Mouse (Mus musculus): ENCODE results near the gene Hormad2. TPM values are rescaled to one million over a fixed set of nuclear protein-coding genes. Genes with fewer than 3 reads are reported as not detected.

Gene Hormad2
- 1.4 and 1.9 TPM in 2 replicates for polyA plus RNA-seq (2014; fragmentation: Nextera tagmentation; extraction: Ambion mirVana)

DNA sequence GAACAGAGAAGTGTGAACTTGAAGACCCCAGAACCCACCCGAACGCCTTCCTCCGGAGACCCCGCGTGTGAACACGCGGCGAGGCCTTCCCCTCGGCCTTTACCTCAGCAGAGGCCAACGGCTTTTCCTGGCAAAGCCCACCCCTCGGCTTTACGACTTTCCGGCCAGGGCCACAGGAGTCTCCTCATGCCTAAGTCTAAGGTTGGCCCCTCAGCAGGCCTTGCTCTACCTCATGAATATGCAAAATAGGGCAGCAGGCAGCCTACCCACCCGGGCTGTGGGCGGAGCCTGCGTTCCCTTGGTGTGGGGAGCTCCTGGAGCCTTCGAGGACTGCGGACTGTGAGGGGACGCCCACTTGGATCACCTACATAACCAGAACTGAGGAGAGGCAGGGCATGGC is at the start of gene Hormad2:
Hormad2 (minus strand) TSS at position 128 of the 400 bp plus-strand sequence.
- Histone ChIP-seq H3K9ac (ENCODE audit: low read depth, low read length) (no peak within 1 kb of the TSS), H3K4me3 (ENCODE audit: low read depth, low read length) (peak within 1 kb of the TSS; percentile 21), H3K27ac (ENCODE audit: low read depth, low read length) (no peak within 1 kb of the TSS), H3K9me3 (ENCODE audit: control insufficient read depth, low read length) (no peaks in the 10 kb centered on the region), H3K4me1 (replicated peaks; ENCODE audit: control insufficient read depth, insufficient read depth, low read length) (no peaks in the 10 kb centered on the region), H3K36me3 (ENCODE audit: control insufficient read depth, insufficient read depth, low read length) (no peaks in the 10 kb centered on the region), H3K27me3 (replicated peaks; ENCODE audit: control insufficient read depth, insufficient read depth, low read length) (no peaks in the 10 kb centered on the region), H3K4me2 (peak within 1 kb of the TSS; percentile 50)
- 43% methylated on average over 19 of the region's 19 CpGs for WGBS
- ATAC-seq (replicated peaks; ENCODE audit: low FRiP score) (peak; percentile 77), DNase-seq (ENCODE audit: low spot score) (no peak)

- no peak for ATAC-seq (replicated peaks; ENCODE audit: low FRiP score)
Observed at GRCm38 (mm10) chr11:4489207-4489606, 48.3 kb upstream of the Hormad2 start.

DNA sequence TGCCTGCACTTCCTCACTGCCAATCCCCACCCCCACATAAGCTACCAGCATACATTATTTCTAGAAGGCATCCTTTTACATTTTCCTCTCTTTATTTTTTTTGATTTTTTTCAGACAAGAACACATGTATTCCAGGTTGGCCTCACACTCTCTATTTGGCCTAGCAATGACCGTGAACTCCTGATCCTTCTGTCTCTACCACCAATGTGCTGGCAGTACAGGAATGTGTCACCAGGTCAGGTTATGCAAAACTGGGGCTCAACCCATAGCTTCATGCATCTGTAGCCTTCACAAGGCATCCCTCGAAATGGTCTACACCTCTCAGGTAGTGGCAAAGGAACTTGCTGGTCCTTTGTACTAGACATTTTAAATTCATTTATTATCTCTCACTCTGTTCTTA is 47.9 kb upstream of the Hormad2 start:
- ATAC-seq (replicated peaks; ENCODE audit: low FRiP score), result no peak
- Histone ChIP-seq H3K27me3 (replicated peaks; ENCODE audit: control insufficient read depth, insufficient read depth, low read length) (no peaks in the 10 kb centered on the region), H3K4me2 (no peak overlapping the region), H3K4me1 (replicated peaks; ENCODE audit: control insufficient read depth, insufficient read depth, low read length) (peaks cover 16% of the 10 kb centered on the region), H3K36me3 (ENCODE audit: control insufficient read depth, insufficient read depth, low read length) (peaks cover 36% of the 10 kb centered on the region), H3K4me3 (ENCODE audit: low read depth, low read length) (no peak overlapping the region), H3K27ac (ENCODE audit: low read depth, low read length) (0 out of 2 replicates have a peak overlapping the region, but pooled peaks have one; percentile 19), H3K9ac (ENCODE audit: low read depth, low read length) (no peak overlapping the region), H3K9me3 (ENCODE audit: control insufficient read depth, low read length) (no peaks in the 10 kb centered on the region)
- WGBS, result 99% methylated on average over 2 of the region's 2 CpGs
- DNase-seq (ENCODE audit: low spot score), result no peak

More at GRCm38 (mm10) chr11:4489207-4489606, 48.3 kb upstream of the Hormad2 start:
- H3K4me2 ChIP-seq, result no peak overlapping the region
- WGBS, result 94% methylated on average over 4 of the region's 4 CpGs
- no peak overlapping the region for H3K27ac ChIP-seq (ENCODE audit: low read depth, low read length)
- no peak overlapping the region for H3K4me3 ChIP-seq (ENCODE audit: low read depth, low read length)
- no peaks in the 10 kb centered on the region for H3K9me3 ChIP-seq (ENCODE audit: control insufficient read depth, low read length)
- no peak overlapping the region for H3K9ac ChIP-seq (ENCODE audit: low read depth, low read length)
- DNase-seq (ENCODE audit: low spot score), result no peak
- peaks cover 36% of the 10 kb centered on the region for H3K36me3 ChIP-seq (ENCODE audit: control insufficient read depth, insufficient read depth, low read length)
- H3K4me1 ChIP-seq (replicated peaks; ENCODE audit: control insufficient read depth, insufficient read depth, low read length), result peaks cover 16% of the 10 kb centered on the region
- no peaks in the 10 kb centered on the region for H3K27me3 ChIP-seq (replicated peaks; ENCODE audit: control insufficient read depth, insufficient read depth, low read length)

DNA sequence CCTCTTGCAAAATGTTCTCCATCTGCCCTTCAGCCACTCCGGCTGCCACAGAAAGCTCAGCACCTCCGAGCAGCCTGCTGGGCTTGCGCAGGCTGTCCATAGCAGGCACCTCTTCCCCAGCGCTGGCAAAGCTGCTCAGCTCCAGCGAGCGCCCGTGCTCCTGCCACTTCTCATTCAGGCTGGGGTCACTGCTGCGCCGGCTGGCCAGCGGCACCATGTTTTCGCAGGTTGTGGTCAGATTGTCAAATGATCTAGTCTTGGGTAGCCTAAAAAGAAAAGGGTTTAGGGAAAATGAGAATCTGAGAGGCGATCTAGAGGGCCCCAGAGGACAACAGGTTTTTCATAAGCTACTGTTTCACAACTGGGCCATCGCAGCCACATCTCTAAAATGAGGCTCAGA is 47.5 kb upstream of the Hormad2 start:
- ATAC-seq (replicated peaks; ENCODE audit: low FRiP score), result no peak
- 94% methylated on average over 13 of the region's 13 CpGs for WGBS
- Histone ChIP-seq H3K9ac (ENCODE audit: low read depth, low read length) (no peak overlapping the region), H3K4me3 (ENCODE audit: low read depth, low read length) (no peak overlapping the region), H3K4me2 (peak overlapping the region; percentile 9; the same call in 1 of the 2 replicates), H3K9me3 (ENCODE audit: control insufficient read depth, low read length) (no peaks in the 10 kb centered on the region), H3K36me3 (ENCODE audit: control insufficient read depth, insufficient read depth, low read length) (peaks cover 33% of the 10 kb centered on the region), H3K4me1 (replicated peaks; ENCODE audit: control insufficient read depth, insufficient read depth, low read length) (peaks cover 16% of the 10 kb centered on the region), H3K27me3 (replicated peaks; ENCODE audit: control insufficient read depth, insufficient read depth, low read length) (no peaks in the 10 kb centered on the region), H3K27ac (ENCODE audit: low read depth, low read length) (peak overlapping the region; percentile 89)
- DNase-seq (ENCODE audit: low spot score), result no peak

DNA sequence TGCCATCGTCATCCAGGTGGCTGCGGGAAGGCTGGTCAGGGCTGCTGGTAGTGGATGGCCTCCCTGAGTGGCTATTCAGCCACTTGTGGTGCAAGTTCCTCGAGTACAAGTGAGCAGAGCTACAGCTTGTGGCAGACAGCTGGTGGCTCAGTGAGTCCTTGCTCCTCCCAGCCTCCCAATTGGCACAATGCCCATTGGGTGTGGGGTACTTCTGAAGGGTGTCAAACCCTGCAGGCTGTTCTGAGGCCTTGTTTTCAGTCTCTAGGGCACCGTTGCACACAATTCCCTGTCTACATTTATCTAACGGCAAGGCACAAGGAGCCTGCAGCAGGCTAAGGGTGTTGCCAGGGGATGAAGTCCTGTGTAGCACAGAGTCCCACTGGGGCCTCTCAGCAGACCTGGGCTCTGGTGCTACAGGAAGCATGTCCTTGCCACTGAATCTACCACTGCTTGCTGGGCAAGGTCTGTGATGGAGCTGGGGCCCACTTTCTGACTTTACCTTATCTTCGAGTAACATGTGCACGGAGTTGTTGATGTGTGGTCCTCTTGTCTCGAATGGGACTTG is 46.6 kb upstream of the Hormad2 start:
- peak; percentile 98 for ATAC-seq (replicated peaks; ENCODE audit: low FRiP score)
- Histone ChIP-seq H3K36me3 (ENCODE audit: control insufficient read depth, insufficient read depth, low read length) (peaks cover 39% of the 10 kb centered on the region), H3K9ac (ENCODE audit: low read depth, low read length) (peak overlapping the region; percentile 30; the same call in 1 of the 2 replicates), H3K27me3 (replicated peaks; ENCODE audit: control insufficient read depth, insufficient read depth, low read length) (no peaks in the 10 kb centered on the region), H3K9me3 (ENCODE audit: control insufficient read depth, low read length) (no peaks in the 10 kb centered on the region), H3K27ac (ENCODE audit: low read depth, low read length) (peak overlapping the region; percentile 89), H3K4me2 (peak overlapping the region; percentile 31; the same call in 1 of the 2 replicates), H3K4me3 (ENCODE audit: low read depth, low read length) (no peak overlapping the region), H3K4me1 (replicated peaks; ENCODE audit: control insufficient read depth, insufficient read depth, low read length) (peaks cover 16% of the 10 kb centered on the region)
- WGBS, result 63% methylated on average over 8 of the region's 8 CpGs
- DNase-seq (ENCODE audit: low spot score), result peak; percentile 43

- peaks cover 16% of the 10 kb centered on the region for H3K4me1 ChIP-seq (replicated peaks; ENCODE audit: control insufficient read depth, insufficient read depth, low read length)
- H3K9ac ChIP-seq (ENCODE audit: low read depth, low read length), result no peak overlapping the region
- peaks cover 31% of the 10 kb centered on the region for H3K36me3 ChIP-seq (ENCODE audit: control insufficient read depth, insufficient read depth, low read length)
- DNase-seq (ENCODE audit: low spot score), result no peak
- no peak overlapping the region for H3K4me2 ChIP-seq
- no peak overlapping the region for H3K4me3 ChIP-seq (ENCODE audit: low read depth, low read length)
- no peak for ATAC-seq (replicated peaks; ENCODE audit: low FRiP score)
- H3K27ac ChIP-seq (ENCODE audit: low read depth, low read length), result no peak overlapping the region
- no peaks in the 10 kb centered on the region for H3K27me3 ChIP-seq (replicated peaks; ENCODE audit: control insufficient read depth, insufficient read depth, low read length)
- WGBS, result 91% methylated on average over 5 of the region's 5 CpGs
- H3K9me3 ChIP-seq (ENCODE audit: control insufficient read depth, low read length), result no peaks in the 10 kb centered on the region
Observed at GRCm38 (mm10) chr11:4484541-4484940, 43.6 kb upstream of the Hormad2 start.

DNA sequence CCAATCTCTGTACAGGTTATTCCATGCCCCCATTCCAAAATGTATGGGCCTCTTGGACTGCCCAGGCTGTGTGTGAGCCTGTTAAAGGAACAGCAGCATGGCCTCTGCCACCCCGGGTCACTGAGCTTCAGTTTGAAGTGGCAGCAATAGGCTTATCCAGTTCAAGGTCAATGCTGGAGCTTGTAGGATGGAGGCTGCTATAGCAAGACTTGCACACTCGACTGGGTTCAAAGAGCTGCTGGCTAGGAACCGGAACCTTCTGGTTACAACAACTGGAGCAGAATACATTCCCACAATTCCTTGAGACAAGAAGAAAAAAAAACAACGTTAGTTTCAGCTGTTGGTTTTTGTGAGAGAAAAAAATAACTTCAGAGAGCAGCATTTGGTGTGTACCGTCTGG is 41.7 kb upstream of the Hormad2 start:
- WGBS, result 92% methylated on average over 5 of the region's 5 CpGs
- no peak overlapping the region for H3K9ac ChIP-seq (ENCODE audit: low read depth, low read length)
- ATAC-seq (replicated peaks; ENCODE audit: low FRiP score) (no peak), DNase-seq (ENCODE audit: low spot score) (no peak)
- peaks cover 23% of the 10 kb centered on the region for H3K36me3 ChIP-seq (ENCODE audit: control insufficient read depth, insufficient read depth, low read length)
- peaks cover 7% of the 10 kb centered on the region for H3K4me1 ChIP-seq (replicated peaks; ENCODE audit: control insufficient read depth, insufficient read depth, low read length)
- no peaks in the 10 kb centered on the region for H3K9me3 ChIP-seq (ENCODE audit: control insufficient read depth, low read length)
- no peak overlapping the region for H3K27ac ChIP-seq (ENCODE audit: low read depth, low read length)
- no peak overlapping the region for H3K4me2 ChIP-seq
- no peaks in the 10 kb centered on the region for H3K27me3 ChIP-seq (replicated peaks; ENCODE audit: control insufficient read depth, insufficient read depth, low read length)
- H3K4me3 ChIP-seq (ENCODE audit: low read depth, low read length), result no peak overlapping the region

- no peaks in the 10 kb centered on the region for H3K9me3 ChIP-seq (ENCODE audit: control insufficient read depth, low read length)
- no peak overlapping the region for H3K9ac ChIP-seq (ENCODE audit: low read depth, low read length)
- no peaks in the 10 kb centered on the region for H3K4me1 ChIP-seq (replicated peaks; ENCODE audit: control insufficient read depth, insufficient read depth, low read length)
- H3K36me3 ChIP-seq (ENCODE audit: control insufficient read depth, insufficient read depth, low read length), result peaks cover 4% of the 10 kb centered on the region
- 86% methylated on average over 4 of the region's 4 CpGs for WGBS
- no peak overlapping the region for H3K27ac ChIP-seq (ENCODE audit: low read depth, low read length)
- ATAC-seq (replicated peaks; ENCODE audit: low FRiP score) (no peak), DNase-seq (ENCODE audit: low spot score) (no peak)
- H3K4me2 ChIP-seq, result no peak overlapping the region
- no peaks in the 10 kb centered on the region for H3K27me3 ChIP-seq (replicated peaks; ENCODE audit: control insufficient read depth, insufficient read depth, low read length)
- H3K4me3 ChIP-seq (ENCODE audit: low read depth, low read length), result no peak overlapping the region
Observed at GRCm38 (mm10) chr11:4476184-4476697, 35.3 kb upstream of the Hormad2 start.
